Mouse (Mus musculus): ENCODE measurements at regions not wholly inside any gene's neighbourhood (a gene's known extent, or its start where the extent isn't known, plus 50 kb on each side); places are given as distances from the start of the nearest gene placed in this dataset.

- H3K27ac ChIP-seq = no peak overlapping the region
- H3K36me3 ChIP-seq = no peaks in the 10 kb centered on the region
- ATAC-seq = no peak
Observed at GRCm38 (mm10) chr4:124291767-124292166, 318.8 kb downstream of the 3100002H09Rik start.

DNA sequence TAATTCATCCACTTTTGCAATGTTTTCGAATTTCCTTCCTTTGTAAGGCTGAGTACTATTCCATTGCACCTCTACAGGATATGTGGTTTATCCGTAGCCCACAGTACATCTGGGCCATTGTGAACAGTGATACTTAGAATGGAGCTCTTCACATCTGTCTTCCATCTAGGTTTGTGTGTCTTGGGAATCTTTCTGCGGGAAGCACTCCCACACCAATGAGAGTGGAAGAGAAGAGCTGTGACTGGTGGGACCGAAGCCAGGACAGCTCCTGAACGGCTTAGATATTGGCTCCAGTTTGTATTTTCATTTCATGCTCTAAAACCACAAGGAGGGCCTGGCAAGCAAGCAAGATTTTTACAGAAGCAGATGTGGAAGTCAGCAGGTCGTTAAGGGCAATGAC is 323.1 kb downstream of the 3100002H09Rik start:
- no peak overlapping the region for H3K27ac ChIP-seq
- H3K27me3 ChIP-seq (replicated peaks) = no peaks in the 10 kb centered on the region; the same call in 1 of the 2 replicates
- no peaks in the 10 kb centered on the region for H3K4me1 ChIP-seq (replicated peaks)
- no peak for ATAC-seq
- H3K36me3 ChIP-seq = no peaks in the 10 kb centered on the region
- H3K4me2 ChIP-seq (replicated peaks) = no peak overlapping the region
- H3K9me3 ChIP-seq = no peaks in the 10 kb centered on the region
- WGBS = 78% methylated on average over 6 of the region's 6 CpGs
- no peak overlapping the region for H3K4me3 ChIP-seq (replicated peaks)
- no peak overlapping the region for H3K9ac ChIP-seq

More at GRCm38 (mm10) chr4:124291767-124292166, 318.8 kb downstream of the 3100002H09Rik start:
- no peak overlapping the region for H3K4me2 ChIP-seq (replicated peaks)
- 72% methylated on average over 8 of the region's 8 CpGs for WGBS
- H3K9ac ChIP-seq = no peak overlapping the region
- H3K27me3 ChIP-seq (replicated peaks) = no peaks in the 10 kb centered on the region; the same call in 1 of the 2 replicates
- H3K9me3 ChIP-seq = no peaks in the 10 kb centered on the region
- no peak overlapping the region for H3K4me3 ChIP-seq (replicated peaks)
- H3K4me1 ChIP-seq (replicated peaks) = no peaks in the 10 kb centered on the region

DNA sequence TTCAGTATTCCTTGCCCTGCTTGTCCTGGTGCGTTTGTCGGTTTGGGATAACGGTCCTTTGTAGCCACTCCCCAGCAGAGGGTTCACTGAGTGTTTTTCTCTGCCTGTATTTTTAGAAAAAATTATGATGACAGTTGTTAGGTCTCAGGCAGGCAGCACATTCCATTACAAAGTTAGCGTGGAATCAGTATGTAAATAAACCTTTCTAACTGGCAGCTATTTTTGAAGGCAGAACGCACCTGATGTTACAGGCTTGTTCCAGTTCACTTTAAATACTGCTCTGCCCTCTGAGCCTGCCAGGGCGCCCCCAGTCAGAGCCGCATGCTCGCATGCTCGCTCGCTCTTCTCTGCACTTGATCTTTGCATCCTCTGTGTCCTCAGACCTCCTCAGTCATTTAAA is 331.9 kb downstream of the 3100002H09Rik start:
- Histone ChIP-seq H3K27me3 (replicated peaks) (peaks cover 9% of the 10 kb centered on the region), H3K27ac (no peak overlapping the region)
- no peak for ATAC-seq

GRCm38 (mm10) chr4:124277456-124278181 is 333.0 kb downstream of the 3100002H09Rik start:
- H3K9me3 ChIP-seq = no peaks in the 10 kb centered on the region
- peak overlapping the region; percentile 38 for H3K4me3 ChIP-seq (replicated peaks)
- ATAC-seq = no peak
- WGBS = under 1% methylated on average over 42 of the region's 43 CpGs
- no peaks in the 10 kb centered on the region for H3K36me3 ChIP-seq
- H3K4me2 ChIP-seq (replicated peaks) = peak overlapping the region; percentile 89
- peaks cover 9% of the 10 kb centered on the region for H3K27me3 ChIP-seq (replicated peaks)
- peaks cover 12% of the 10 kb centered on the region for H3K4me1 ChIP-seq (replicated peaks)
- peak overlapping the region; percentile 32; the same call in 1 of the 2 replicates for H3K27ac ChIP-seq
- peak overlapping the region; percentile 28 for H3K9ac ChIP-seq

More for the DNA sequence above, 331.9 kb downstream of the 3100002H09Rik start:
- H3K4me1 ChIP-seq (replicated peaks) = peaks cover 12% of the 10 kb centered on the region
- H3K4me3 ChIP-seq (replicated peaks) = no peak overlapping the region
- no peak overlapping the region for H3K9ac ChIP-seq
- H3K36me3 ChIP-seq = no peaks in the 10 kb centered on the region
- 11% methylated on average over 10 of the region's 10 CpGs for WGBS
- no peaks in the 10 kb centered on the region for H3K9me3 ChIP-seq
- no peak overlapping the region for H3K4me2 ChIP-seq (replicated peaks)

GRCm38 (mm10) chr4:124276741-124277455 is 333.7 kb downstream of the 3100002H09Rik start:
- WGBS = 7% methylated on average over 21 of the region's 21 CpGs
- H3K27me3 ChIP-seq (replicated peaks) = peaks cover 9% of the 10 kb centered on the region
- no peaks in the 10 kb centered on the region for H3K9me3 ChIP-seq
- H3K9ac ChIP-seq = peak overlapping the region; percentile 28; the same call in 1 of the 2 replicates
- no peak for ATAC-seq
- H3K36me3 ChIP-seq = no peaks in the 10 kb centered on the region
- peak overlapping the region; percentile 32; the same call in 1 of the 2 replicates for H3K27ac ChIP-seq
- peak overlapping the region; percentile 38 for H3K4me3 ChIP-seq (replicated peaks)
- peak overlapping the region; percentile 89 for H3K4me2 ChIP-seq (replicated peaks)
- H3K4me1 ChIP-seq (replicated peaks) = peaks cover 12% of the 10 kb centered on the region

DNA sequence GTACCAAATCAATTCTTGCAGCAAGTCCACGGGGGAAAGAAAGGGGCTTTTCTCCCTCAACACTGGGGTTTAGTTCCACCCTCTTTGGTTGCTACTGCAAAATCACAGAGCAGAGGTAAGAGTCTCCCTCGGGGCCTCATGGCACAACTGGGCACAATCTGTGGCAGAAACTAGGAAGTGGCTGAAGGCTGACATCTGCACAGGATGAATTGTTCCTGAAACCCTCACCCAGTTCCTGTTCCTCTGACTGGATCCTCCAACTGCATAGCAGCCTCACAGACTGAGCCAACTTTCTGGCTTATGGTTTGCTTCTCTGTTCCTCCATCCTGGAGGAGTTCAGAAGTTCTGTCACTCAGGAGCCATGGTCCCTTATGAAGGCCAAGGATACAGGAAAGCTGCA is 338.6 kb downstream of the 3100002H09Rik start:
- H3K9me3 ChIP-seq = no peaks in the 10 kb centered on the region
- ATAC-seq = no peak
- H3K4me1 ChIP-seq (replicated peaks) = peaks cover under 1% of the 10 kb centered on the region; the same call in 1 of the 2 replicates
- H3K4me2 ChIP-seq (replicated peaks) = no peak overlapping the region
- no peak overlapping the region for H3K9ac ChIP-seq
- no peaks in the 10 kb centered on the region for H3K36me3 ChIP-seq
- H3K27ac ChIP-seq = no peak overlapping the region
- no peak overlapping the region for H3K4me3 ChIP-seq (replicated peaks)
- 0 out of 2 replicates have a peak, but pooled peaks cover under 1% of the 10 kb centered on the region for H3K27me3 ChIP-seq (replicated peaks)
- 78% methylated on average over 2 of the region's 2 CpGs for WGBS

DNA sequence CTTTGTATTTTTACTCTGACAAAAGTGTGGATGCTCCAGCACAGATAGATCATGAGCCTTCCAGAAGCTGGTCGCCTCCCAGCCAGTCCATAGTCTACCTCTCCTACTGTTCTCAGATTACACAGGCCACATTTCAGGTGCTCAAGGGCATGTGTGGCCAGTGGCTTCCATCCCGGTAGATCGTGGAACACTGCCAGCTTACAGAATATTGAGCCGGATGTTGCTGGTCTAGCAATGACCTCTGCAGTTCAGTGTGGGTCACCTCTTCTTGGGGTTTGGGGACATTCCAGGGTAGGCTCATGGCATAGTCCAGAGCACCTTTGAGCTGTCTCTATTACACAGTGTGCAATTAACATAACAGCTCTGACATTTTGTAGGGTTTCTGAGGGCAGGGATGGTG is 342.2 kb downstream of the 3100002H09Rik start:
- Histone ChIP-seq H3K27ac (no peak overlapping the region), H3K9ac (no peak overlapping the region), H3K4me2 (replicated peaks) (no peak overlapping the region), H3K36me3 (no peaks in the 10 kb centered on the region), H3K4me3 (replicated peaks) (no peak overlapping the region), H3K9me3 (no peaks in the 10 kb centered on the region), H3K4me1 (replicated peaks) (no peaks in the 10 kb centered on the region), H3K27me3 (replicated peaks) (no peaks in the 10 kb centered on the region)
- 74% methylated on average over 4 of the region's 4 CpGs for WGBS
- no peak for ATAC-seq

DNA sequence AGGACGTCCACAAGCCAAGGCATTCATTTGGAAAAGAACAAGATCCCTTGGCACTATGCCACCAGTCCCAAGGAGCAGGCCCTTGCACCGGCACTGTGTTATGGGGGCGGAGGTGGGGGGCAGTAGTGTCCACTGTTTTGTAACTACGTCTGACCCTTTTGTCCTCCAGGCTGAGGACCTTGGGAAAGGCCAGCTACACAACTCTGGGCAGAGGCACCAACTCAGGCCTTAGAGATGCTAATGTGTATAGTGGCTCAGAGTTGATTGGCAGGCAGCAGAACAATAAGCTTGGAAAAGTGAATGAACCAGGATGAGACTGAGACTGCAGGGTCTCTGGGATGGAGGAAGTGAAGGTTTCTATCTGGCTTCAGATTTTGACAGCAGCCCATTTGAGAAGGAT is 344.0 kb downstream of the 3100002H09Rik start:
- H3K9me3 ChIP-seq = no peaks in the 10 kb centered on the region
- WGBS = 54% methylated on average over 4 of the region's 4 CpGs
- ATAC-seq = no peak
- no peak overlapping the region for H3K27ac ChIP-seq
- no peaks in the 10 kb centered on the region for H3K27me3 ChIP-seq (replicated peaks)
- no peak overlapping the region for H3K9ac ChIP-seq
- no peak overlapping the region for H3K4me2 ChIP-seq (replicated peaks)
- H3K36me3 ChIP-seq = no peaks in the 10 kb centered on the region
- no peak overlapping the region for H3K4me3 ChIP-seq (replicated peaks)
- no peaks in the 10 kb centered on the region for H3K4me1 ChIP-seq (replicated peaks)

DNA sequence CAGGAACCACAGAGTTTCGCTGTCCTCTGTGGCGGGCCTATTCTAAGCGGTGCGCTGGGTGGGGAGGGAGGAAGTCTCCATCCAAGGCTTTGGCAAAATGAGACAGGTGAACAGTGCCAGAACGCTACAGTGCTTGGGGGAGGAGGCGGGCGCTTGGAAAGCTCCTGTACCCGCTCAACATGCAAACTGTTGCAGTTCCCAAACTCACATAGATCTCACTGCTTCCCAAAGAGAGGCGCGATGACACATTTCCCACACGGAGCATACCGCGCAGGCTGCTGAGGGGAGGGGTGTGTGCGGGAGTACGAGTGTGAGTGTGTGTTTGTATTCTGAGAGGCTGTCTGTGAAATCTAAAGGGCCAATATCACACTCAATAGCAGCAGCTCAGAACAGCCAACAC is 345.1 kb downstream of the 3100002H09Rik start:
- H3K4me1 ChIP-seq (replicated peaks) = no peaks in the 10 kb centered on the region
- H3K4me2 ChIP-seq (replicated peaks) = no peak overlapping the region
- WGBS = 80% methylated on average over 13 of the region's 15 CpGs
- no peak for ATAC-seq
- no peak overlapping the region for H3K9ac ChIP-seq
- no peak overlapping the region for H3K27ac ChIP-seq
- H3K27me3 ChIP-seq (replicated peaks) = no peaks in the 10 kb centered on the region
- H3K4me3 ChIP-seq (replicated peaks) = no peak overlapping the region
- no peaks in the 10 kb centered on the region for H3K9me3 ChIP-seq
- no peaks in the 10 kb centered on the region for H3K36me3 ChIP-seq

DNA sequence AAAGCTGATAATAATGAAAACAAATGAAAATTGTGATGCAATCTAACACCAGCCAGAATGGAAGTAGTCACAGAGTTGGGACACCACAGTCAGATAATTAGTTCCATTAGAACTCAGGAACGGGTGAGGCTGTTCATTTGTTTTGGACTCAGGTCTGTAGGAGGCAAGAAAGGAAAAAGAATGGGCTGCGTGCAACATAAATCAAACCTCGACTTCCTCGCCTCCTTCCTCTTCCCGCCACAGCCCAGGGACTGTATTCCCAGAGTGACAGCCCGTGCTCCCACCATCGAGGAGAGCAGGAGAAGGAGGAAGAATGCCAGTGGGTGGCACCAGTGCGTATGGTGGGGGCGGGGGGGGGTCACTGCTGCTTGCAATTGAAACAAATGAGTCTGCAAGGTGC is 339.2 kb upstream of the 4930535I16Rik start:
- no peaks in the 10 kb centered on the region for H3K27me3 ChIP-seq (replicated peaks)
- no peak for ATAC-seq
- H3K4me2 ChIP-seq (replicated peaks) = no peak overlapping the region
- H3K4me1 ChIP-seq (replicated peaks) = no peaks in the 10 kb centered on the region
- H3K4me3 ChIP-seq (replicated peaks) = no peak overlapping the region
- no peaks in the 10 kb centered on the region for H3K9me3 ChIP-seq
- no peak overlapping the region for H3K27ac ChIP-seq
- 19% methylated on average over 9 of the region's 9 CpGs for WGBS
- no peak overlapping the region for H3K9ac ChIP-seq
- no peaks in the 10 kb centered on the region for H3K36me3 ChIP-seq

- no peak overlapping the region for H3K9ac ChIP-seq
- no peak overlapping the region for H3K27ac ChIP-seq
- 61% methylated on average over 7 of the region's 7 CpGs for WGBS
- H3K36me3 ChIP-seq = no peaks in the 10 kb centered on the region
- ATAC-seq = no peak
- no peaks in the 10 kb centered on the region for H3K9me3 ChIP-seq
- no peaks in the 10 kb centered on the region for H3K4me1 ChIP-seq (replicated peaks)
- no peaks in the 10 kb centered on the region for H3K27me3 ChIP-seq (replicated peaks)
- H3K4me2 ChIP-seq (replicated peaks) = no peak overlapping the region
- no peak overlapping the region for H3K4me3 ChIP-seq (replicated peaks)
Observed at GRCm38 (mm10) chr4:124256515-124256914, 338.7 kb upstream of the 4930535I16Rik start.

DNA sequence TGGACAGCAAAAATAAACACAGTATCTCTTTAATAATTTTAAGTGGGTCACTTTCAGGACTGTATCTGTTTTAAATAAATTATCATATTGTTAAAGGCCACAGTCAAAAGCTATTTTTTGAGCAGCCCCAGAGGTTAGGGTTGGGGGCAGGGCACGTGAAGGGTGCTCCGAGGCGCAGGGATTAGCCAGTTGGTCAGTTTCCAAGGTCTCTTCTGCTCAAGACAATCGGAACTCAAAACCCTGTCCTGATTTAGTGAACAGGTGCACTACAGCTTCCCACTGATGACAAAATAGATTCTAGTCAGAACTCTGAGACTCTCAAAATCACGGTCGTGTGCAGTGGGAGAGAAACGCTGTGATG is 337.3 kb upstream of the 4930535I16Rik start:
- H3K9ac ChIP-seq = no peak overlapping the region
- no peaks in the 10 kb centered on the region for H3K27me3 ChIP-seq (replicated peaks)
- no peak overlapping the region for H3K4me2 ChIP-seq (replicated peaks)
- 63% methylated on average over 7 of the region's 7 CpGs for WGBS
- no peaks in the 10 kb centered on the region for H3K4me1 ChIP-seq (replicated peaks)
- H3K4me3 ChIP-seq (replicated peaks) = no peak overlapping the region
- no peaks in the 10 kb centered on the region for H3K36me3 ChIP-seq
- H3K27ac ChIP-seq = no peak overlapping the region
- ATAC-seq = no peak
- H3K9me3 ChIP-seq = no peaks in the 10 kb centered on the region

Measured in intestine, embryonic 15.5 days (tissue).